Mouse (Mus musculus): ENCODE data around the gene Tbc1d8b. TPM values are rescaled to one million over a fixed set of nuclear protein-coding genes. Genes with fewer than 3 reads are reported as not detected.

The Tbc1d8b gene
- polyA plus RNA-seq, 1 experiment from 2014 or later, result 0.44 TPM

- peak; percentile 45 for ATAC-seq (ENCODE audit: low FRiP score, low read depth)
- no peak within 1 kb of the TSS for H3K4me2 ChIP-seq
- no peaks in the 10 kb centered on the region for H3K9me3 ChIP-seq
- WGBS, result 24% methylated on average over 6 of the region's 6 CpGs
- H3K27me3 ChIP-seq, result peaks cover 6% of the 10 kb centered on the region; the same call in 1 of the 2 replicates
- no peaks in the 10 kb centered on the region for H3K36me3 ChIP-seq
- no peak within 1 kb of the TSS for H3K4me3 ChIP-seq
- no peaks in the 10 kb centered on the region for H3K4me1 ChIP-seq (replicated peaks)
- no peak within 1 kb of the TSS for H3K9ac ChIP-seq
- no peak within 1 kb of the TSS for H3K27ac ChIP-seq (replicated peaks)
These were observed 97.7 kb downstream of the Tbc1d8b start, which contains the start of gene Ripply1 for GRCm38 (mm10) chrX:139782278-139783044. TSS of gene Ripply1 (minus strand) at chrX:139782353.

DNA sequence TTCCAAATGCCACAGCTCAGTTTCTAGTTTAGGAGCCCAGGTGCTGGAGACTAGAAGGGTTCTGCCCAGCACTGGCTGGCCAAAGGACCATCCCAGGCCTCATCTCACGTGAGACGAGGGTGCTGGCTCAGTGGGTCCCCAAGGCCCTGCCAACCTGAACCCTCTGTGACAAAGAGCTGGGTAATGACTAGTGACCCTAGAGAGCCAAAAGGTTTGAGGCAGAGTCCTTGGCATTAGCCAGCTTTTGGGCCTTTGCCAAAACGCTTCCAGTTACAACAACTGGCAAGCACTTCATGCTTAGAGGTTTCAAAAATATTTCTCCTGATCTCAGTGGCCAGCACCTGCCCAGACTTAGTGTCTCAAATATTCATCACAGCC lies 98.2 kb downstream of the Tbc1d8b start:
- ATAC-seq (ENCODE audit: low FRiP score, low read depth), result no peak

GRCm38 (mm10) chrX:139785764-139786163 lies 101.0 kb downstream of the Tbc1d8b start:
- 44% methylated on average over 1 of the region's 1 CpGs for WGBS

More for the DNA sequence above, 98.2 kb downstream of the Tbc1d8b start:
- WGBS, result 37% methylated on average over 3 of the region's 3 CpGs
- H3K4me1 ChIP-seq (replicated peaks), result no peaks in the 10 kb centered on the region
- no peak overlapping the region for H3K4me2 ChIP-seq
- no peak overlapping the region for H3K4me3 ChIP-seq
- no peaks in the 10 kb centered on the region for H3K9me3 ChIP-seq
- H3K27ac ChIP-seq (replicated peaks), result no peak overlapping the region
- H3K36me3 ChIP-seq, result no peaks in the 10 kb centered on the region
- H3K9ac ChIP-seq, result no peak overlapping the region
- H3K27me3 ChIP-seq, result peaks cover 6% of the 10 kb centered on the region; the same call in 1 of the 2 replicates

GRCm38 (mm10) chrX:139794072-139794845 lies 109.5 kb downstream of the Tbc1d8b start:
- no peaks in the 10 kb centered on the region for H3K4me1 ChIP-seq (replicated peaks)
- H3K4me2 ChIP-seq, result no peak overlapping the region
- H3K4me3 ChIP-seq, result no peak overlapping the region
- no peak overlapping the region for H3K27ac ChIP-seq (replicated peaks)
- no peaks in the 10 kb centered on the region for H3K36me3 ChIP-seq
- H3K9me3 ChIP-seq, result no peaks in the 10 kb centered on the region
- 0 out of 2 replicates have a peak, but pooled peaks cover 2% of the 10 kb centered on the region for H3K27me3 ChIP-seq
- no peak for ATAC-seq (ENCODE audit: low FRiP score, low read depth)
- WGBS, result 86% methylated on average over 7 of the region's 7 CpGs
- H3K9ac ChIP-seq, result no peak overlapping the region

More at GRCm38 (mm10) chrX:139785764-139786163, 101.0 kb downstream of the Tbc1d8b start:
- Histone ChIP-seq H3K36me3 (no peaks in the 10 kb centered on the region), H3K27ac (replicated peaks) (no peak overlapping the region), H3K4me1 (replicated peaks) (no peaks in the 10 kb centered on the region), H3K9me3 (no peaks in the 10 kb centered on the region), H3K4me2 (no peak overlapping the region), H3K4me3 (no peak overlapping the region), H3K9ac (no peak overlapping the region), H3K27me3 (peaks cover 4% of the 10 kb centered on the region; the same call in 1 of the 2 replicates)
- no peak for ATAC-seq (ENCODE audit: low FRiP score, low read depth)

DNA sequence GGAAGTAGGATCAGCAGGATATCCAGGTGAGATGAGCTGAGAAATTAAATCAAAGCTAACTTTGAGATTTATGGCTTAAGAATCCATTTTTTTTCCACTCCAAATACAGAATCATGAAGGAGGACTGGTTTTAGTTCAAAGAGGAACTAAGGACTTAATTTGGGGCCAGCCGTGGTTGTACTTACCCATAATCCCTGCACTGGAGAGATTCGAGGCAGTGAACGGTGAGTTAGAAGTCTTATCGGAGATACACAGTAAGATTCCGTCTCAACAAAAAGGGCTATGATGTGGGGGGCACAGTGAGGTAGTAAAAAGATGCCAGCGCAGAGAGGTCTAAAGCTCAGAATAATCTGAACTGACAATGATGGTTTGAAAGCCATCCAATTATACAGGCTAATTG lies 111.2 kb downstream of the Tbc1d8b start:
- H3K36me3 ChIP-seq, result no peaks in the 10 kb centered on the region
- 85% methylated on average over 6 of the region's 6 CpGs for WGBS
- no peak overlapping the region for H3K4me3 ChIP-seq
- no peak overlapping the region for H3K9ac ChIP-seq
- no peak overlapping the region for H3K27ac ChIP-seq (replicated peaks)
- no peak for ATAC-seq (ENCODE audit: low FRiP score, low read depth)
- no peak overlapping the region for H3K4me2 ChIP-seq
- no peaks in the 10 kb centered on the region for H3K4me1 ChIP-seq (replicated peaks)
- H3K9me3 ChIP-seq, result no peaks in the 10 kb centered on the region
- H3K27me3 ChIP-seq, result no peaks in the 10 kb centered on the region

DNA sequence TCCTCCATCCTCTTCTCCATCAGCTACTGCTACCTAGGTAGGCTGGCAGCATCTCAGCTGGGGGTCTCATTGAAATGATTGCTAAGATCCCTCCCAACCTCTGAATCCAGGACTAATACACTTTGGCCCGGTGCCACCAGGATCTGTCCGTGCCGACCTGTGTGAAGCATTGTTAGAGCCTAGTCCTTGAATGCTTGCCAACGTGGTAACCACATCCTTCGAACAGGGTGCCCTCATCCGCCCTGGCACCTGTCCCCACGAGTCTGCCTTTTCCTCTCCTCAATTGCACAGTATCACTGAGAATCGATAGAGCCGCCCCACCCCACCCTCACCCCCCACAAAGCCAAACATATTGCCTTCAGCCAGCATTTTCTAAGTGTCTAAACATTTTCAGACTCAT lies 113.1 kb downstream of the Tbc1d8b start:
- no peaks in the 10 kb centered on the region for H3K9me3 ChIP-seq
- no peak overlapping the region for H3K9ac ChIP-seq
- H3K27ac ChIP-seq (replicated peaks), result no peak overlapping the region
- H3K4me2 ChIP-seq, result no peak overlapping the region
- ATAC-seq (ENCODE audit: low FRiP score, low read depth), result no peak
- no peak overlapping the region for H3K4me3 ChIP-seq
- 70% methylated on average over 9 of the region's 9 CpGs for WGBS
- no peaks in the 10 kb centered on the region for H3K27me3 ChIP-seq
- no peaks in the 10 kb centered on the region for H3K36me3 ChIP-seq
- H3K4me1 ChIP-seq (replicated peaks), result no peaks in the 10 kb centered on the region

- H3K36me3 ChIP-seq, result no peaks in the 10 kb centered on the region
- no peak overlapping the region for H3K4me2 ChIP-seq
- 86% methylated on average over 3 of the region's 3 CpGs for WGBS
- H3K9ac ChIP-seq, result no peak overlapping the region
- H3K4me3 ChIP-seq, result no peak overlapping the region
- H3K27ac ChIP-seq (replicated peaks), result no peak overlapping the region
- no peaks in the 10 kb centered on the region for H3K27me3 ChIP-seq
- H3K9me3 ChIP-seq, result no peaks in the 10 kb centered on the region
- no peaks in the 10 kb centered on the region for H3K4me1 ChIP-seq (replicated peaks)
- ATAC-seq (ENCODE audit: low FRiP score, low read depth), result no peak
These were observed 115.2 kb downstream of the Tbc1d8b start for GRCm38 (mm10) chrX:139799953-139800352.

DNA sequence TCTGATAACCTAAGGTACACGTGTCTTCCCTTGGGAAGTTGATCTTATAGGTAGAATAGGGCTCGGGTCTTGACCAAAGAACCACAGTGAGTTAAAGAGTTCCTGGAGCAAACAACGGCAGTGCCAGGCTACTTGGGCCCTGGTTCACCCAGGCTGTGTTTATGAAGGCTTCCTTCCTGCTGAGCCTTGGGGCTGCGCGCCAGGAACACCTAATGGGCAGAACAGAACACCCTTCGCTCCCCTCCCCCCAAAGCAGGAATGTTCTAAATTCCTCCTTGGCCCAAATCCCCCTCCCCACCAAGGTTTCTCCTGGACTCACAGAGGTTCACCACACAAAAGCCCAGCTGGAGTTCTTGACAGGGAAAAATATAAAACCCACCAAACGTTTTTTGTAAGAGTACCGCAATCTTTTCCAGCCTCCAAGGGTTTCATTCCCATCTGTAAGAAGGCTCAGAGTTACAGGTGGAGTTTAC lies 115.6 kb downstream of the Tbc1d8b start, which contains the start of gene Cldn2:
Gene Cldn2 (plus strand): TSS at position 423 of the 473 bp plus-strand sequence.
- WGBS, result 65% methylated on average over 8 of the region's 8 CpGs
- no peak for ATAC-seq (ENCODE audit: low FRiP score, low read depth)

More for the DNA sequence above, 115.6 kb downstream of the Tbc1d8b start, which contains the start of gene Cldn2:
- Histone ChIP-seq H3K36me3 (no peaks in the 10 kb centered on the region), H3K27me3 (no peaks in the 10 kb centered on the region), H3K27ac (replicated peaks) (no peak within 1 kb of the TSS), H3K4me1 (replicated peaks) (no peaks in the 10 kb centered on the region), H3K4me2 (no peak within 1 kb of the TSS), H3K4me3 (no peak within 1 kb of the TSS), H3K9ac (no peak within 1 kb of the TSS), H3K9me3 (no peaks in the 10 kb centered on the region)

Other genes with a start within 250 kb of the Tbc1d8b start
- 1.1 and 1.3 TPM in 2 replicates for gene D330045A20Rik, start 204.6 kb upstream of the Tbc1d8b start, polyA plus RNA-seq (2015; fragmentation: Nextera tagmentation; extraction: Ambion mirVana)
- 4.9 and 5.0 TPM in 2 replicates for gene Rnf128, start 121.7 kb upstream of the Tbc1d8b start, polyA plus RNA-seq (2015; fragmentation: Nextera tagmentation; extraction: Ambion mirVana)
- not detected in 2 replicates for gene Gm15013, start 29.5 kb downstream of the Tbc1d8b start, polyA plus RNA-seq (2015; fragmentation: Nextera tagmentation; extraction: Ambion mirVana)
- 0.34 TPM in 1 of 2 replicates, not detected in the other for gene Ripply1, start 97.4 kb downstream of the Tbc1d8b start, polyA plus RNA-seq (2015; fragmentation: Nextera tagmentation; extraction: Ambion mirVana)
- gene Cldn2, start 115.8 kb downstream of the Tbc1d8b start, polyA plus RNA-seq (2015; fragmentation: Nextera tagmentation; extraction: Ambion mirVana), result 1.5 and 1.9 TPM in 2 replicates
- gene Morc4, start 186.7 kb downstream of the Tbc1d8b start, polyA plus RNA-seq (2015; fragmentation: Nextera tagmentation; extraction: Ambion mirVana), result 2.4 and 3.9 TPM in 2 replicates